Mouse (Mus musculus): Measurements from ENCODE around the gene Smlr1.

- TF ChIP-seq EP300 (IDR thresholded peaks at IDR 0.05) (no peak), CTCF (IDR thresholded peaks at IDR 0.05) (no peak)
These were observed 15.6 kb downstream of the Smlr1 start for GRCm38 (mm10) chr10:25520428-25520827.
